Mouse (Mus musculus): ENCODE measurements around the gene Tmem220. TPM values are rescaled to one million over a fixed set of nuclear protein-coding genes. Genes with fewer than 3 reads are reported as not detected.
"Not testable (repeated sequence)": the region's sequence is repeated elsewhere in the genome, so short reads cannot be mapped to it uniquely, and the experiment has no call there.

The Tmem220 gene
- total RNA-seq, 4 experiments from 2014 or later: 8.1 to 10.0 (median 9.4) TPM

DNA sequence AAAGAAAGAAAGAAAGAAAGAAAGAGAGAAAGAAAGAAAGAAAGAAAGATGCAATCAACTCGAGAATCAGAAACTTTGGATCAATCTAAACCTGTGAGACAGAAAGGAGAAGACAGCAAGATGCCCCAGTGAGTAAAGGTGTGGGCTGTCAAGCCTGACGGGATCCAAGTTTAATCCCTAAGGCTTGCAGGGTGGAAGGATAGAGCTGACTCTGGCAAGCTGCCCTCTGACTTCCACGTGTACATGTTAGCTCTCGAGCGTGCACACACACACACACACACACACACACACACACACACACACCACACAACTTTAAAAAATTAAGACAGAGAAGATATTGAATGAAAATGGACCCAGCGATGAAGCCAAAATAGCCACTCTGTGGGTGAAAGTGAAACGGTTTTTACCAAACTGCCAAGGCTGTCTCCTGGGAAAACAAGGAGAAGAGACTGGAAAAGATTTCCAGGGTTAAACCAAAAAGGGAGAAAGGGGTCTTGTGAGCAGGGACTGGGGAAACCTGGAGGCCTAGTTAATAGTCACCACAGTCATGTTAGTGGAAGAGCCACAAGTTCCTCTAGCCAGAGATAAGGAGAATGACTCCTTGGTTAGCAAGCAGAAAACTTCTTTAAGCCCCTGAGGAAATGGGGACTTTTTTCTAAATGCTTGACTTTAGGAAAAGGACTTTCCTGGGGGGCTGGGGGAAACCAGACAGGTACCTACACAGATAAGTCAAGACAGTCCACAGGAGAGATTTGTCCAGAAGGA is 5.1 kb upstream of the Tmem220 start:
- DNase-seq: no peak

- DNase-seq: peak; percentile 36
These were observed 4.0 kb upstream of the Tmem220 start for GRCm38 (mm10) chr11:67020948-67021347.

GRCm38 (mm10) chr11:67022354-67023115 is 2.4 kb upstream of the Tmem220 start:
- no peak for DNase-seq

- DNase-seq: not testable (repeated sequence)
These were observed 1.8 kb upstream of the Tmem220 start for GRCm38 (mm10) chr11:67023191-67023590.

DNA sequence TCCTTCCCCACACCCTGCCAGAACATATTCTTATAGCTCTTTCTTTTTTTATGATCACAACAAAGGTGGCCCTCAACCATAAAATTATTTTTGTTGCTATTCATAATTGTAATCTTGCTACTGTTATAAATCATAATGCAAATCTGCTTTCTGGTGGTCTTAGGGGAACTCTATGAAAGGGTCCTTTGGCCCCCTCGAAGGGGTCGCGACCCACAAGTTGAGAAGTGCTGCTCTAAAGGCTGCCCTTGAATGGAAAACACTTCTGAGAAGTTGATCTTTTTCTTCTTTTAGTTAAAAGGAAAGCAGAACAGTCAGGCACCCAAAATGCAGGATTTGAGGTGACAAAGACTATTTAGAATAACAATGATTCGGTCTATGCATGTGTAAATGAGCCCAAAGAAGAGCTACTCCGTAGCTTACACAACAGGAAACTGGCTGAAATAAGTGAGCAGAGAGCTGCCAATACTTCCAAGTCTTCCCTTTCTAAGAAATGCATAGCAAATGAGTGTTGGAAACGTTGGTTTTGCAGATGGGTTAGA is 1.1 kb upstream of the Tmem220 start:
- DNase-seq: no peak

DNA sequence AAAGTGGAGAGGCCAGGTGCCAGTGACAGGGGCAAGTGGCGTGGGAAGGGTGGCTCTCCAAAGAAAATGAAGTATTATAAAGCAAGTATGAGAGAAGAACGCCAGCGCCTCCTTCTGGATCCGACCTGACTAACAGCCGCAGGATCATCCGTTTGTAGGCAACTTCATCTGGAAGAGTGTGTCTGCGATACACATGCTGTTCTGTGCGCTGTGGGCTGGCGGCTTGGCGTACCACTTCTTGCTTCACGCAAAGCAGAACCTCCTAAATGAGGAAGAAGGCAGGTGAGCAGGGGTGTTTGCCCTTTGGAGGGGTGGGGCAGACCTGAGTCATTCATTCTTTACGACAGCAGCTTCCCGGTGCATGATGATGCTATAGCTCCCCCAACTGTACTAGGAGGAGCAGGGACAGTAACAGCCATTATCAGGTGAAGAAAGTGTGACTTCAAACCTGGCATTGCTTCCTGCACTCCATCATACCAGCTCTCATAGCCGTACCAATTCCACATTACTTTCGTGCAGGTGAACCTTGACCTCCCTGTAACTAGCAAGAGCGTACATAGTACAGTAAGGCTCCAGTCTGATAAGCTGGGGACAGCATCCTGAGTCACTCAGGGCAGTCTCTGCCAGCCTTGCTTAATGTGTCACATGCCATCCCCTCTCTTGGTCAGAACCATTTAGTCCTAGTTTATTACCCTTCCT is 6.1 kb downstream of the Tmem220 start:
- peak; percentile 35 for DNase-seq

DNA sequence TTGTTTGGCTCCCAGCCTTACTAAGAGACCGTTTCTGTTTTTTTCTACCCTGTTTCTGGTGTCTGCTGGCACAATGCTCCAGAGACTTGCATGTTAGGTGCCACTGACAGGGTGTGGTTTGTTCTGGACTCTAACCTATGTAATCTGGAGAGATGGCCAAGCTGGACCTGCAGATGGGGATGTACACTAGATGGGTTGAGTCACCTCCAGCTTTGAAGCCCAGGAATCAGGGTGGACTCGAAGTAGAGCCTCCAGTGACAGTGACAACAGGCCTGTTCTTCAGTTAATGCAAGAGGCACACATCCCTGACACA is 6.6 kb downstream of the Tmem220 start:
- no peak for DNase-seq

DNA sequence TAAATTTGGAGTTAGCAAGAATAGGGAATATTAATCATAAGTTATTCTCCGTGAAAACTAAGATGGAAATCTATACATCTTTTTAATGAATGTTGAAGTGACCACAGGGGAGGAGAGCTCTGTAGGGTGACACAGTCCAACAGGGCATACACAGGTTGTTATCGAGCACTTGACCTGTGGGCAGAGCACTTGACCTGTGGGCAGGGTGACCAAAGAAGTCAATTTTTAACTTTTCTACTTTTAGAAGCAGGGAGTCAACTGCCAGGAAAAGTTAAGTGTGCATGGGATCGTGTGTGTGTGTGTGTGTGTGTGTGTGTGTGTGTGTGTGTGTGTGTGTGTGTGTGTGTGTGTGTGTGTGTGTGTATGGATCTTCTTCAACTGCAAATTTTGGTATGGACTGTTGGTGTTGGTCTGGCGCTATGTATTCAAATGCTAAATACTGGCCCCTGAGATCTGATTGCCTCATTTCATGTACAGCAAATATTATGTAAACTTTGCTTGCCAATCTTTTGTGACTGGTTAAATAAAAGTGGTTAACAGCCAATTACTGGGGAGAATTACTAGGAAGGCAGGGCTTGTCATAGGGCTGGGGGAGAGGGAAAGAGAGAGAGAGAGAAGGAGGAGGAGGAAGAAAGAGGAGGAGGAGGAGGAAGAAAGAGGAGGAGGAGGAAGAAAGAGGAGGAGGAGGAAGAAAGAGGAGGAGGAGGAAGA is 10.0 kb downstream of the Tmem220 start:
- DNase-seq: no peak

- DNase-seq: no peak
These were observed 11.3 kb downstream of the Tmem220 start for GRCm38 (mm10) chr11:67036229-67036628.

GRCm38 (mm10) chr11:67036892-67037291 is 11.9 kb downstream of the Tmem220 start:
- DNase-seq: no peak

- no peak for DNase-seq
These were observed 14.8 kb downstream of the Tmem220 start for GRCm38 (mm10) chr11:67039799-67040198.

DNA sequence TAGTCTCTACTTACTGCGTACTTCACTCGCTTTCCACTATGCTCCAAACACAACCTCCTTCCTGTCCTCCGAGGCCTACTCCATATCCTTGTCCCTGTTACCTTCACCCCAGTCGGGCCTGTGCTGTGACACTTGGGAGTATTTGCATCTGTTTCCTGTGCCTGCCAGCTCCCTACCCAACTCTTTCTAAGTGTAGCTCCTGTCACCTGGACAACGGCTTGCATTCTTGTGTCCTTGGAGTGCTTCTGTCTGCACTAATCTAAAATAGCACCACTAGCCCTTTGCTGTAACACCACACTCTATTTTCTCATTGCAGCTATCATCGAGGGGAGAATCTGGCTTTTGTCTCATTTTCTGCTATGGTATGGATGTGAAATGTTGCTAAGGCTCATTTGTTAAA is 15.5 kb downstream of the Tmem220 start:
- no peak for DNase-seq

DNA sequence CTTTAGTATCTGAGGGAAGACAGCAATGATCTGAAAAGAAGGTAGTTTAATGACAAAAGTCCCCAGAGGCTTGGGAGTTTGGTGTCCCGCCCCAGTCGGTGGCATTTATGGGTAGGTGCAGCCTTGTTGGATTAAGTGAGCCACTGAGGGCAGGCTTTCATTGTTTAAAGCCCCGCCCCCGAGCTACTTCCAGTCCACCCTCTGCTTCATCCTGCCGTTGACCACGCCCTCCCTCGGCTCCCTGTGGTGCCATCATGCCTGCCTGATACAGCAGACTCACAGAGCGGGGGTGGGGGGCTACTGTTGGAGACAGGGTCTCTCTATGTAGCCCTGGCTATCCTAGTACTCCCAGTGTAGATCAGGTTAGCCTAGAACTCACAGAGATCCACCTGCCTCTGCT is 18.1 kb downstream of the Tmem220 start:
- DNase-seq: no peak

GRCm38 (mm10) chr11:67044959-67045358 is 20.0 kb downstream of the Tmem220 start:
- no peak for DNase-seq

- DNase-seq: no peak
These were observed 22.2 kb downstream of the Tmem220 start for GRCm38 (mm10) chr11:67047199-67047598.

DNA sequence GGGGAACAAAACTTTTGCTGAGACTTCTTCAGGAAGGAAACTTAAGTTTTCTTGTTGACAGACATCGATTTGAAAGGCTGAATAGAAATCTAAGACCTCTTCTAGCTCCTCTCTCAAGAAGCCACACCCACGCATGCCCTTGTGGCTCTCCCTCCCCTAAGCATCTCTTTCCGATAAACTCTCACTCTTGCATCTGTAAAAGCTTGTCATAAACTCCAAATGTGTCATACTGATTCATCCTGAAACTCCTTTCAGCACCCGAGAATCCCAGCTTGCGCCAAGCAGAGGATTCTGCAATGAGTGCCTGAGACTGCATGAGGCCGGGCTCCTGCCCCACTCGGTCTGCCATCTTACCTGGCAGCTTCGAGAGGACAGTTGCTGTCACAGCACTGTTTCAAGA is 23.5 kb downstream of the Tmem220 start:
- no peak for DNase-seq

GRCm38 (mm10) chr11:67049256-67049655 is 24.3 kb downstream of the Tmem220 start:
- no peak for DNase-seq

DNA sequence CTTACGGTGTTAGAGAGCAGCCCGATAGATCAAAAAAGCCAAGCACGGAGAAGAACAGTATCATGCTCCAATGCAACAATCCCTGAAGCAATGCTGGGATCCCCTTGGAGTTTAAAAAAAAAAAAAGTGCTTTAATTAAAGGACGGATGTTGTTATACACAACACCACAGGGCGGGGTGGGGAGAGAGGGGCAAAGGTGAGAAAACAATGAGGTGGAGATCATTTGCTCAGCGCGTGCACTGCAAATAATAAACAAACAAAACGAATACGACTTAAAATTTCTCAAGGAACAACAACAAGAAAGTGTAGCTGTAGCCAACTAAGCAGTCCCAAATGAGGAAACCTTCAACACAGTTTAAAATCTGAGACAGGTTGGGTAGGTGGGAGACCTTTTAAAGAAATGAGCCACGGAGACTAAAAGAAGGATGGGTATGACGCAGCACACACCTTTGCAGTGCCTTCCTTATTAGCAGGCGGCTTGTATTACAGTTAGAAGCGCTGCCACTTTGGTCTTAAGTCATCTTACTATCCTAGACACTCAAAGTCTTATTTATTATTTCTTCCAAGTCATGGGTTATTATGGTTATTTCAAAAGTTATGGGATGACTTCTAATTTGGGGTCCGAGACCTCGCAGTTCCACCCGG is 26.8 kb downstream of the Tmem220 start:
- no peak for DNase-seq

DNA sequence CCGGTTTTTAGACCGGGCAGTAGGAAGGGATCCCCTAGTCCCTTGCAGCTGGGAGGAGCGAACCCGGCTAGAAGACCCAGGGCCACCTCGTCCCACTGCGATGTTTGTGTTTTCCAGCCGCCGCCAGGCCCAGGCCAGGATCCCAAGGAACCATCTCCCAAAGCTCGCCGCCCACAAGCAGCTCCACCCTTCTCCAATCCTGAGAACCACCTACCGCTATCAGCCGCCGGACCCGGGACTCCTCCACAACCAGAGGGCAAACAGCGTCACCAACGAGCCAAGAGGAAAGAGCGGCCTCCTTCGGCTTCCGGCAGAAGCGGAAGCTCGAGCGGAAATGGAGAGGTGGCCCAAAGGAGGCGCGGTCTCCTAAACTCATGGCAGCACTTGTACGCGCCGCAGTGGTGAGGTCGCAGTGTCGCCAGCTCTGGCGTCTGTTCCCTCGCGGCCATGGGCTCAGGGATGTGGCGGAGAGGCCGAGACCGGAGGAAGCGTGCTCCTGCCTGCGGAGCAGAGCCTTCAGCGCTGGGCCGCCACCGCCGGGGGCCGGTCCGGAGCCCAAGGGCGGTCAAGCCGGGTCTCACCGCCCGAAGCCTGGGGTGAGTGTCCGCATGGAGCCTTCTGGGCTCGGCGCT is 27.5 kb downstream of the Tmem220 start, which contains the start of the genes Adprm and Sco1:
Gene Adprm (minus strand): TSS at position 274 of the 632 bp plus-strand sequence.
Gene Sco1 (plus strand): TSS at position 350 of the 632 bp plus-strand sequence.
- DNase-seq: peak; percentile 89

DNA sequence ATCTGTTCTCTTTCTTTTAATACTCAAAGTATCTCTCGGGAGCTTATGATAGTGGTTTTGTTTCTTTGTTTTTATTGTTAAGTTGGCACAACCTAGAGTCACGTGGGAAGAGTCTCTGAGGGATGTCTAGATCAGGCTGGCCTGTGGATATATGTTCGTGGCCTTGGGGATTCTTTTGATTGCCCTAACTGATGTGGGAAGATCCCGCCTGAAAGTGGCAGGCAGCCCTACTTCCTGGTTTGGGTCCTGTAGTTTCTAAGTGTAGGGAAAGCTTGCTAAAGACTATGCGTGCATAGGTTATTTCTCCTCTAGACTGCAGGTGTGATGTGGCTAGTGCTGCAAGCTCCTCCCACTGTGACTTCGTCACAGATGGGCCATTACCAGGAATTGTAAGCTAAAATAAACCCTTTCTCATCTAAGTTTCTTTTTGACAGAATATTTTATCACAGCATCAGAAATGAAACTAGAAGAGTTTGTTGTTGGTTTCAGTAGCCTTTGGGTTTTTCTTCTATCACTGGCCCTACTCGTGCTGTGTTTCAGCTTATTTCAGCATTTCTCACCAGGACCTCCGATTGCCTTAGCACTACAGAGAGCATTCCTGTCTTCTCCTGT is 29.9 kb downstream of the Tmem220 start:
- no peak for DNase-seq

DNA sequence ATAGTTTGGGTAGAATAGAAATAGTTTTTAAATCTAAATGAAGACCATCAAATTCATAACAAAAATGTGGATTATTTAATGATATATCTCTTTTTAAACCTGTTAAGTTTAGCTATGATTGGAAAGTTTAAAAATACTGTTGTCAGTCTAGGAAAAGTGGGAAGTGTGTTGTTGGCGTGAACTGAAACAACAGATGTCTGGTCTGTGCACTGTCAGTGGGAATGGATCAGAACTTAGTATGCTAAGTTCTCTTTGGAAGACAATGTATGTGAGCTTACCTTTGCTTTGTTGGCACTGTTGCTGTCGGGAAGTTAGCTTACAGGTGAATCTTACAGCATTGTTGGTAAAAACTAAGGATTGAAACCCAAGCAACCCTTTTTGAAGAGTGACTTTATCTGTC is 36.4 kb downstream of the Tmem220 start:
- no peak for DNase-seq
